7 mouse cellular contexts compared by ENCODE assay signal in the genomic region with DNA sequence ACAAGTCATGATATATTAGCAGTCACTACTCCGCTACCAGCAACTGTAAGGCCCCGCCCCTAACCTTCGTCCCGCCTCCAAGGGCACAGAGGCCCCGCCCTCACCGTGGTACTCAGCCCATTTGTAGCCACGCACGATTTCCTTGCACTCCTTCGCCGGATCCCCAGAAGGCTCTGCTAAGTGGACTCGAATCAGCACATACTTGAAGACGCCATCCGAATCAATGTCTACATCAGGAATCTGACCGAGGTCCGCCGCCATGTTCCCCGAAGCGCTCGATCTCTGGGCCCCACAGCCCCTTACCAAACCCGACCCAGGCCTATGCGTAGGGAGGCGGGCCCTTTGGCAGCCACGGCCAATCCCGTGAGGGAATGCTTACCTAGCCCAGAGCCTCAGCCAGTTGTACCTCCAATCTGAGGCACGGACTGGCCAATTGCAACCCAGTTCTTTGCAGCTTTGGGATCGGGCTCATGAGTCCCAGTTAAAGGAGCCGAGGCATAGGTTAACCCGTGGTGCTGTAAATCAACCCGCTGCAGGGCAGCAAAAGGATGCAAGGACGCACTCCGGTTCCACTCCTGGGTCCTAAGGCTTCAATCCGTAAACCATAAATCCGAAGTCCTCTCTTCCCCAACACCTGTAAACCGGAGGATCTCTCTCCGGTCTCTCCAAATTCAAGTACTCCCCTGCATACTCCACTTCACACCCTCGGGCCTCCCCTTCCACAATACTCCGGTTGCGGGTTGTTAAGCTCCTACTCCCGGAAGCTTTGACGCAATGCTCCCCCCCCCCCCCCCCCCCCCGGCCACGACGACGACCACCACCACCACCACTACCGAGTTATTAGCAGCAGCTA. TPM values are rescaled to one million over a fixed set of nuclear protein-coding genes. Genes with fewer than 3 reads are reported as not detected.
DNase-seq lines count a peak whose midpoint lies in the region; ATAC-seq lines count a peak whose summit lies in the region.

A gene (minus strand): TSS at position 267 of the 853 bp plus-strand sequence.
A gene (minus strand): TSS at position 646 of the 853 bp plus-strand sequence.

- H3K27ac ChIP-seq in intestine, embryonic 16.5 days (ENCODE audit: low read length): peak within 1 kb of the TSS; percentile 93
- peak within 1 kb of the TSS; percentile 49 for H3K27ac ChIP-seq in midbrain, embryonic 11.5 days (ENCODE audit: low read depth, low read length)

- peak; percentile 96 for DNase-seq in adrenal gland, adult 8-10 months
- peak; percentile 95 for DNase-seq in embryo, embryonic 9.5 days (ENCODE audit: extremely low spot score)
- peak; percentile 81 to 93 for DNase-seq in gastrocnemius, postnatal 4 days (ENCODE audit: low spot score in 2 of 2)
- DNase-seq in left cerebral cortex, postnatal 36 days (ENCODE audit: low spot score in 2 of 2): peak; percentile 96 to 97
- peak; percentile 99 for DNase-seq in midbrain, embryonic 11.5 days (ENCODE audit: low spot score, missing footprints)
- DNase-seq in skeletal muscle tissue, adult 2 months (ENCODE audit: low read depth, low spot score): peak; percentile 97

- H3K4me1 ChIP-seq in intestine, embryonic 16.5 days (ENCODE audit: control insufficient read depth, insufficient read depth, low read length): peaks cover 61% of the 10 kb centered on the region
- H3K4me1 ChIP-seq in midbrain, embryonic 11.5 days (ENCODE audit: control insufficient read depth, insufficient read depth, low read length): peaks cover 20% of the 10 kb centered on the region

- 0 out of 2 replicates have a peak, but pooled peaks cover 4% of the 10 kb centered on the region for H3K9me3 ChIP-seq in intestine, embryonic 16.5 days (ENCODE audit: control insufficient read depth, low read length)
- H3K9me3 ChIP-seq in midbrain, embryonic 11.5 days (ENCODE audit: control insufficient read depth, low read length): no peaks in the 10 kb centered on the region

- peaks cover 40% of the 10 kb centered on the region for H3K27me3 ChIP-seq in intestine, embryonic 16.5 days (replicated peaks; ENCODE audit: control insufficient read depth, insufficient read depth, low read length)
- peaks cover 41% of the 10 kb centered on the region for H3K27me3 ChIP-seq in midbrain, embryonic 11.5 days (ENCODE audit: control insufficient read depth, insufficient read depth, low read length)

- peak; percentile 91 for ATAC-seq in intestine, embryonic 16.5 days
- ATAC-seq in midbrain, embryonic 11.5 days (ENCODE audit: low FRiP score): peak; percentile 98

- WGBS in intestine, embryonic 16.5 days: under 1% methylated on average over 43 of the region's 45 CpGs
- under 1% methylated on average over 45 of the region's 45 CpGs for WGBS in midbrain, embryonic 11.5 days

- no peaks in the 10 kb centered on the region for H3K36me3 ChIP-seq in intestine, embryonic 16.5 days (ENCODE audit: control insufficient read depth, insufficient read depth, low read length)
- H3K36me3 ChIP-seq in midbrain, embryonic 11.5 days (ENCODE audit: control insufficient read depth, insufficient read depth, low read length): peaks cover 1% of the 10 kb centered on the region; the same call in 1 of the 2 replicates

- intact Hi-C loops in left cerebral cortex, postnatal 36 days (cut with DNase I): no loop called here

- peak within 1 kb of the TSS; percentile 81 for H3K9ac ChIP-seq in intestine, embryonic 16.5 days (ENCODE audit: low read depth, low read length)
- peak within 1 kb of the TSS; percentile 57 for H3K9ac ChIP-seq in midbrain, embryonic 11.5 days (ENCODE audit: low read length)

- peak within 1 kb of the TSS; percentile 69 for H3K4me3 ChIP-seq in intestine, embryonic 16.5 days (ENCODE audit: low read length)
- peak within 1 kb of the TSS; percentile 47 for H3K4me3 ChIP-seq in midbrain, embryonic 11.5 days (ENCODE audit: low read depth, low read length)

- H3K4me2 ChIP-seq in intestine, embryonic 16.5 days (ENCODE audit: low read depth, low read length): peak within 1 kb of the TSS; percentile 93
- H3K4me2 ChIP-seq in midbrain, embryonic 11.5 days: peak within 1 kb of the TSS; percentile 88

RNA-seq across cellular contexts. Expression of the first gene that starts in this region (rescaled TPM):
- 10 to 100 TPM in 1 of 4 experiments, 1 to 10 TPM in 3; 1.4 to 11.0 (median 4.0) TPM for total RNA-seq in adrenal gland, adult 8-10 months (2022)
- 1 to 10 TPM; 2.3 to 2.5 TPM for total RNA-seq in gastrocnemius, postnatal 4 days (2021)
- polyA plus RNA-seq in intestine, embryonic 16.5 days (2015; fragmentation: Nextera tagmentation; extraction: Ambion mirVana): 582 and 797 TPM in 2 replicates
- 1 to 10 TPM; 1.4 to 2.4 TPM for total RNA-seq in left cerebral cortex, postnatal 36 days (2021)
- 1.4 and 2.2 TPM in 2 replicates for polyA plus RNA-seq in midbrain, embryonic 11.5 days (2014; fragmentation: Nextera tagmentation; extraction: Ambion mirVana)

RNA-seq across cellular contexts. Expression of the second gene that starts in this region (rescaled TPM):
- 10 to 100 TPM; 61.3 to 76.9 (median 66.1) TPM for total RNA-seq in adrenal gland, adult 8-10 months (2022)
- 10 to 100 TPM; 43.0 to 44.8 TPM for total RNA-seq in gastrocnemius, postnatal 4 days (2021)
- polyA plus RNA-seq in intestine, embryonic 16.5 days (2015; fragmentation: Nextera tagmentation; extraction: Ambion mirVana): 145 and 176 TPM in 2 replicates
- 10 to 100 TPM; 74.6 to 75.4 TPM for total RNA-seq in left cerebral cortex, postnatal 36 days (2021)
- 158 and 159 TPM in 2 replicates for polyA plus RNA-seq in midbrain, embryonic 11.5 days (2014; fragmentation: Nextera tagmentation; extraction: Ambion mirVana)

Comparison
In these comparisons a context has a peak if more than half of its experiments do, and no peak if none do; other contexts are left out.
1. Peak in every context shown above with its lines: DNase-seq, ATAC-seq, H3K4me3 ChIP-seq and H3K27ac ChIP-seq.
2. RNA of the first gene that starts in this region (polyA plus RNA-seq): 582 to 797 TPM in intestine, embryonic 16.5 days; 1.4 to 2.2 TPM in midbrain, embryonic 11.5 days; every median in the first group is over 100 times any median in the second.